Mouse (Mus musculus): ENCODE results near the gene Scamp3. TPM values are rescaled to one million over a fixed set of nuclear protein-coding genes. Genes with fewer than 3 reads are reported as not detected.
A peak's percentile ranks its signal among the peaks of the same experiment; 100 is the strongest.

Scamp3 gene
- polyA plus RNA-seq, 1 experiment from 2014 or later: 128 TPM

MicroRNA genes within 50 kb of the gene (microRNA counts, 519-probe panel; counts per million panel counts)
- 2,483 counts per million, percentile 61 among the panel's probes with 10 or more counts for microRNA mmu-miR-92b

Small RNA genes lying within 50 kb of the gene (microRNA-seq; reads per million reads assigned to microRNA genes)
- 4,113 reads per million, percentile 90 among the genes with 10 or more reads in this experiment for gene Mir92b

Other genes starting within 250 kb of the Scamp3 start
- 22.6 and 24.6 TPM in 2 replicates for gene Ash1l, start 226.9 kb upstream of the Scamp3 start, polyA plus RNA-seq (2015; fragmentation: Nextera tagmentation; extraction: Ambion mirVana)
- gene Dap3, start 226.3 kb upstream of the Scamp3 start, polyA plus RNA-seq (2015; fragmentation: Nextera tagmentation; extraction: Ambion mirVana): 161 and 168 TPM in 2 replicates
- 74.4 and 76.8 TPM in 2 replicates for gene Rusc1, start 84.2 kb upstream of the Scamp3 start, polyA plus RNA-seq (2015; fragmentation: Nextera tagmentation; extraction: Ambion mirVana)
- not detected in 2 replicates for gene Gm43738, start 76.4 kb upstream of the Scamp3 start, polyA plus RNA-seq (2015; fragmentation: Nextera tagmentation; extraction: Ambion mirVana)
- gene Fdps, start 75.5 kb upstream of the Scamp3 start, polyA plus RNA-seq (2015; fragmentation: Nextera tagmentation; extraction: Ambion mirVana): 380 and 438 TPM in 2 replicates
- 0.13 TPM in 1 of 2 replicates, not detected in the other for gene Pklr, start 41.3 kb upstream of the Scamp3 start, polyA plus RNA-seq (2015; fragmentation: Nextera tagmentation; extraction: Ambion mirVana)
- gene Hcn3, start 17.3 kb upstream of the Scamp3 start, polyA plus RNA-seq (2015; fragmentation: Nextera tagmentation; extraction: Ambion mirVana): 34.0 and 39.6 TPM in 2 replicates
- 19.2 and 23.9 TPM in 2 replicates for gene Clk2, start 12.7 kb upstream of the Scamp3 start, polyA plus RNA-seq (2015; fragmentation: Nextera tagmentation; extraction: Ambion mirVana)
- gene Fam189b, start 5.7 kb downstream of the Scamp3 start, polyA plus RNA-seq (2015; fragmentation: Nextera tagmentation; extraction: Ambion mirVana): 26.5 and 30.7 TPM in 2 replicates
- gene Gba, start 25.5 kb downstream of the Scamp3 start, polyA plus RNA-seq (2015; fragmentation: Nextera tagmentation; extraction: Ambion mirVana): 44.8 and 46.7 TPM in 2 replicates
- gene Thbs3, start 37.7 kb downstream of the Scamp3 start, polyA plus RNA-seq (2015; fragmentation: Nextera tagmentation; extraction: Ambion mirVana): 61.5 and 84.2 TPM in 2 replicates
- gene Mtx1, start 49.6 kb downstream of the Scamp3 start, polyA plus RNA-seq (2015; fragmentation: Nextera tagmentation; extraction: Ambion mirVana): 180 and 183 TPM in 2 replicates
- gene Muc1, start 51.6 kb downstream of the Scamp3 start, polyA plus RNA-seq (2015; fragmentation: Nextera tagmentation; extraction: Ambion mirVana): 1.6 and 1.7 TPM in 2 replicates
- 187 and 195 TPM in 2 replicates for gene Krtcap2, start 68.5 kb downstream of the Scamp3 start, polyA plus RNA-seq (2015; fragmentation: Nextera tagmentation; extraction: Ambion mirVana)
- 62.5 and 76.1 TPM in 2 replicates for gene Trim46, start 68.8 kb downstream of the Scamp3 start, polyA plus RNA-seq (2015; fragmentation: Nextera tagmentation; extraction: Ambion mirVana)
- 67.0 and 73.5 TPM in 2 replicates for gene Dpm3, start 81.9 kb downstream of the Scamp3 start, polyA plus RNA-seq (2015; fragmentation: Nextera tagmentation; extraction: Ambion mirVana)
- 38.6 and 41.2 TPM in 2 replicates for gene Slc50a1, start 93.1 kb downstream of the Scamp3 start, polyA plus RNA-seq (2015; fragmentation: Nextera tagmentation; extraction: Ambion mirVana)
- 8.3 and 9.5 TPM in 2 replicates for gene Efna1, start 103.7 kb downstream of the Scamp3 start, polyA plus RNA-seq (2015; fragmentation: Nextera tagmentation; extraction: Ambion mirVana)
- gene Efna3, start 145.5 kb downstream of the Scamp3 start, polyA plus RNA-seq (2015; fragmentation: Nextera tagmentation; extraction: Ambion mirVana): 55.3 and 55.8 TPM in 2 replicates
- gene Efna4, start 160.6 kb downstream of the Scamp3 start, polyA plus RNA-seq (2015; fragmentation: Nextera tagmentation; extraction: Ambion mirVana): 14.1 and 16.7 TPM in 2 replicates
- gene Adam15, start 172.5 kb downstream of the Scamp3 start, polyA plus RNA-seq (2015; fragmentation: Nextera tagmentation; extraction: Ambion mirVana): 40.4 and 55.2 TPM in 2 replicates
- 0.27 TPM in 1 of 2 replicates, not detected in the other for gene Dcst2, start 184.5 kb downstream of the Scamp3 start, polyA plus RNA-seq (2015; fragmentation: Nextera tagmentation; extraction: Ambion mirVana)
- 1.2 and 1.3 TPM in 2 replicates for gene Dcst1, start 187.8 kb downstream of the Scamp3 start, polyA plus RNA-seq (2015; fragmentation: Nextera tagmentation; extraction: Ambion mirVana)
- gene Zbtb7b, start 217.3 kb downstream of the Scamp3 start, polyA plus RNA-seq (2015; fragmentation: Nextera tagmentation; extraction: Ambion mirVana): 0.51 and 0.77 TPM in 2 replicates
- 0.77 TPM in 1 of 2 replicates, not detected in the other for gene Lenep, start 225.3 kb downstream of the Scamp3 start, polyA plus RNA-seq (2015; fragmentation: Nextera tagmentation; extraction: Ambion mirVana)
- gene Flad1, start 234.4 kb downstream of the Scamp3 start, polyA plus RNA-seq (2015; fragmentation: Nextera tagmentation; extraction: Ambion mirVana): 43.6 and 46.7 TPM in 2 replicates
- gene Cks1b, start 240.9 kb downstream of the Scamp3 start, polyA plus RNA-seq (2015; fragmentation: Nextera tagmentation; extraction: Ambion mirVana): 139 and 156 TPM in 2 replicates
- 14.4 and 17.2 TPM in 2 replicates for gene Shc1, start 241.0 kb downstream of the Scamp3 start, polyA plus RNA-seq (2015; fragmentation: Nextera tagmentation; extraction: Ambion mirVana)

Measured in forebrain, embryonic 16.5 days (tissue).